Mouse (Mus musculus) urinary bladder, postnatal 10 days (tissue): ENCODE results near the gene Tmbim6.
"Not testable (repeated sequence)": the region's sequence is repeated elsewhere in the genome, so short reads cannot be mapped to it uniquely, and the experiment has no call there.

ENCODE experiments used
- DNase-seq: peaks from one replicate; pipeline ENCODE4 v3.0.0; 2022; ENCODE audit warnings: low spot score

Tmbim6 gene

GRCm38 (mm10) chr15:99417692-99418271 is 25.1 kb downstream of the Tmbim6 start:
- no peak for DNase-seq

GRCm38 (mm10) chr15:99420101-99420500 is 27.4 kb downstream of the Tmbim6 start:
- no peak for DNase-seq

- no peak for DNase-seq
Measured at GRCm38 (mm10) chr15:99420521-99421014, 27.9 kb downstream of the Tmbim6 start.

GRCm38 (mm10) chr15:99421152-99421551 is 28.5 kb downstream of the Tmbim6 start:
- DNase-seq: no peak

GRCm38 (mm10) chr15:99421676-99422075 is 29.0 kb downstream of the Tmbim6 start:
- DNase-seq: no peak

- no peak for DNase-seq
Measured at GRCm38 (mm10) chr15:99422551-99422950, 29.9 kb downstream of the Tmbim6 start.

GRCm38 (mm10) chr15:99423131-99423530 is 30.4 kb downstream of the Tmbim6 start:
- no peak for DNase-seq

GRCm38 (mm10) chr15:99423884-99424283 is 31.2 kb downstream of the Tmbim6 start:
- no peak for DNase-seq

GRCm38 (mm10) chr15:99430394-99430793 is 37.7 kb downstream of the Tmbim6 start:
- DNase-seq: no peak

- DNase-seq: no peak
Measured at GRCm38 (mm10) chr15:99431063-99431462, 38.4 kb downstream of the Tmbim6 start.

- DNase-seq: no peak
Measured at GRCm38 (mm10) chr15:99431504-99431903, 38.8 kb downstream of the Tmbim6 start.

- DNase-seq: no peak
Measured at GRCm38 (mm10) chr15:99431967-99432366, 39.3 kb downstream of the Tmbim6 start.

GRCm38 (mm10) chr15:99433081-99433718 is 40.5 kb downstream of the Tmbim6 start:
- DNase-seq: no peak

GRCm38 (mm10) chr15:99433913-99434312 is 41.2 kb downstream of the Tmbim6 start:
- no peak for DNase-seq

GRCm38 (mm10) chr15:99438966-99439698 is 46.5 kb downstream of the Tmbim6 start:
- DNase-seq: no peak

GRCm38 (mm10) chr15:99440112-99440815 is 47.6 kb downstream of the Tmbim6 start:
- no peak for DNase-seq

- DNase-seq: no peak
Measured at GRCm38 (mm10) chr15:99440816-99441457, 48.3 kb downstream of the Tmbim6 start.

- no peak for DNase-seq
Measured at GRCm38 (mm10) chr15:99442358-99442757, 49.7 kb downstream of the Tmbim6 start.

- no peak for DNase-seq
Measured at GRCm38 (mm10) chr15:99445567-99445966, 52.9 kb downstream of the Tmbim6 start.

- not testable (repeated sequence) for DNase-seq
Measured at GRCm38 (mm10) chr15:99446136-99446535, 53.5 kb downstream of the Tmbim6 start.

- no peak for DNase-seq
Measured at GRCm38 (mm10) chr15:99449131-99449750, 56.6 kb downstream of the Tmbim6 start.
